Mouse (Mus musculus) cortical plate, adult 2 months (tissue): ENCODE data around the gene Rbm33.

Experiments used
- CTCF ChIP-seq: fragments of 200-500 bp; IDR thresholded peaks from 2 replicates; pipeline ENCODE4 v1.5.1; 2011; ENCODE audit warnings: mild to moderate bottlenecking, control low read depth, low read length; ENCODE audit not compliant: insufficient read depth; ENCODE audit errors: extremely low read depth
- POLR2A ChIP-seq: fragments of 200-500 bp; IDR thresholded peaks from 2 replicates; pipeline ENCODE4 v1.6.1; 2011; ENCODE audit warnings: mild to moderate bottlenecking, low read length, control low read depth; ENCODE audit not compliant: insufficient read depth; ENCODE audit errors: extremely low read depth

- no peak for TF ChIP-seq CTCF
- TF ChIP-seq POLR2A, result peak; percentile 92
Measured at GRCm38 (mm10) chr5:28316722-28317245, at the start of gene Rbm33.
